Mouse (Mus musculus) forebrain, embryonic 10.5 days (tissue): ENCODE results near the gene Col24a1. TPM values are rescaled to one million over a fixed set of nuclear protein-coding genes. Genes with fewer than 3 reads are reported as not detected.

ENCODE experiments used
- DNase-seq: peaks from one replicate; pipeline ENCODE4 v3.0.0-alpha.2; 2017; ENCODE audit warnings: low spot score; ENCODE audit errors: extremely low spot score
- H3K27ac ChIP-seq: fragments of 300-500 bp; sonication (generic); 2 replicates; pipeline ENCODE4 v1.5.1; 2016; ENCODE audit warnings: mild to moderate bottlenecking
- H3K27me3 ChIP-seq: fragments of 300-500 bp; sonication (generic); 2 replicates; pipeline ENCODE4 v1.6.1; 2016; ENCODE audit warnings: mild to moderate bottlenecking; ENCODE audit not compliant: poor library complexity, severe bottlenecking
- H3K36me3 ChIP-seq: fragments of 300-500 bp; sonication (generic); replicated peaks from 2 replicates; pipeline ENCODE4 v1.6.1; 2016; ENCODE audit warnings: mild to moderate bottlenecking, moderate library complexity
- H3K4me1 ChIP-seq: fragments of 300-500 bp; sonication (generic); 2 replicates; pipeline ENCODE4 v1.6.1; 2016
- H3K4me3 ChIP-seq: fragments of 300-500 bp; sonication (generic); 2 replicates; pipeline ENCODE4 v1.5.1; 2016; ENCODE audit warnings: mild to moderate bottlenecking, moderate library complexity
- H3K9me3 ChIP-seq: fragments of 300-500 bp; sonication (generic); 2 replicates; pipeline ENCODE4 v1.6.1; 2016; ENCODE audit warnings: mild to moderate bottlenecking, moderate library complexity
- WGBS: fragments of 180-500 bp; shearing (Covaris S2); methylation state at CpG from one replicate; pipeline ENCODE4 v1.1.7; 2016; 5-methylcytosine and 5-hydroxymethylcytosine counted together
- polyA plus RNA-seq: library from polyadenylated mRNA; unstranded; fragments of >200 nt; fragmentation: Nextera tagmentation; extraction: Ambion mirVana; gene quantifications from 2 replicates; pipeline ENCODE4 v1.2.1, GENCODE M21; 2016

Gene Col24a1
- polyA plus RNA-seq, 1 experiment from 2014 or later, result 0.67 TPM

DNA sequence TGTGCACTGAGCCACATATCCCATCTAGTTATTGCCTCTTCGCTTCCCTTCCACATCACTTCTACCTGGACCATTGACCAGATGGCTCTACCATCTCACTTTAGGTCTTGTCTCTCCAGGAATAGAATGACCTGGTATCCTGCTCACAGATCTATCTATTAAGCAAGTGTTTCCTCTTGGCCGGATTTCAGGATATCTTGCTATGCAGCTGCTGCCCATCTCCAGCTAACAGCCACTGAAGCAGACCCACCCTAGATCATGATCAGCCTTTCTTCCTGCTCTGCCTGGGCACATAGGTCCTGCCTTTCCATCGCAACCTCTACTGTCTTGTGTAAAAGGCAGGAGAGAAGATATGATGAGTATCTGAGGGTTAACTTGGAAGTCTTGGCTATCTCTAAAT lies 84.0 kb downstream of the Col24a1 start:
- Histone ChIP-seq H3K27me3 (no peaks in the 10 kb centered on the region), H3K4me1 (no peaks in the 10 kb centered on the region), H3K27ac (no peak overlapping the region), H3K4me3 (no peak overlapping the region), H3K36me3 (no peaks in the 10 kb centered on the region), H3K9me3 (no peaks in the 10 kb centered on the region)
- no peak for DNase-seq
- WGBS, result 89% methylated on average over 3 of the region's 3 CpGs

DNA sequence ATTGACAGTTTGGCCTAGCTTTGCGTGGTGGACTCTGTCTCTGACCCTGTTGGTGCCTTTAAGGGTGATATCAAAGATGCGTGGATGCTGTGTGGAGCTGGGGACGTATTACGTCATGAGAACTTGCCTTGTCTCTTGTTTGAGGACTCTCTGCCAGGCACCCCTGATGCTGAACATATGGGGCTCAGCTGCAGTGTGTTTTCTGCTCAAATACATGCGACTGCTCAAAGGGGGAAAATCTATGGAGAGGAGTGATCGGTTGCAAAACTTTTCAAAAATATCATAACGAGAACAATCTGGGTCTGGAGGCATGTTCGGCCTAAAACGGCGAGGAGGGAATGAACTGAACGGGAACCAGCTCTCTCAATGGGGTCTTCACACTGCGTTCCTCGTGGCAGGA lies 90.8 kb downstream of the Col24a1 start:
- 86% methylated on average over 13 of the region's 13 CpGs for WGBS
- H3K4me1 ChIP-seq, result no peaks in the 10 kb centered on the region
- H3K27ac ChIP-seq, result no peak overlapping the region

DNA sequence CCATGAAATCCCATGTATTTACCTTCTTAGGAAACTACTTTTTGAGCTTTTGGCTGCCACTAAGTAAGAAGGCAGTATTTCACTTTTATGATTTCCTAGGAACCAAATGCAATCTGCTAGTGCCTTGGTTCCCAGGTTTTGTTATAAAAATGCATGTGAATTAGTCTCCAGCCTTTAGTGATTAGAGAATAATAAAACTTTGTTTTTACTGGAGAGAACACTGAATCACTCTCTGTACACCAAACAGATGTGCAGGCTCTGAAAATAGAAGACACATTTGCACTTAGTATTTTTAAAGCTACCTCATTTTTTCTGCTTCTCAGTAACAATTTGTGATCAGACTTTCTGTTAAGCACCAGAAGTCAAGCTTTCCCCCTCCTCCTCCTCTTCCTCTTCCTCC lies 94.2 kb downstream of the Col24a1 start:
- no peak overlapping the region for H3K27ac ChIP-seq
- H3K9me3 ChIP-seq, result no peaks in the 10 kb centered on the region
- H3K4me1 ChIP-seq, result no peaks in the 10 kb centered on the region
- H3K36me3 ChIP-seq, result no peaks in the 10 kb centered on the region
- H3K27me3 ChIP-seq, result no peaks in the 10 kb centered on the region
- no peak for DNase-seq
- H3K4me3 ChIP-seq, result no peak overlapping the region

More for the DNA sequence above, 90.8 kb downstream of the Col24a1 start:
- no peak for DNase-seq
- Histone ChIP-seq H3K27me3 (no peaks in the 10 kb centered on the region), H3K4me3 (no peak overlapping the region), H3K36me3 (no peaks in the 10 kb centered on the region), H3K9me3 (no peaks in the 10 kb centered on the region)

DNA sequence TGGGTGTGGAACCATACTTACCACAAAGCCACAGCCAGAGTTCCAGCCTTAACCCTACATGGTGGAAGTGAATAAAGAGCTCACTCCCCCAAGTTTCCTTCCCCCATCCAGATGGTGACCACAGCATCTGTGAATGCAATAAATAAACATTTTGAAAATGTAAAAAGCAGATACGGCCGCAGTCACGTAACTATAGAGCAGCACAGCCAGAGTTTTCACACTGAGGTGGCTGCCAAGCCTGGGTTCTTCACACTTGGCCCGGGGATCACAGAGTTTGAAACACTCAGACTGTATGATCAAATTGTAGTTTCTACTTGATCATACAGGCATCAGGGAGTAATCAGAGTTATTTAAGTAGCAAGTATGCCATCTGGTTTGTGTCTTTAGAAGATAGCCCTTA lies 98.4 kb downstream of the Col24a1 start:
- no peaks in the 10 kb centered on the region for H3K36me3 ChIP-seq
- no peak overlapping the region for H3K4me3 ChIP-seq
- H3K4me1 ChIP-seq, result no peaks in the 10 kb centered on the region
- H3K9me3 ChIP-seq, result no peaks in the 10 kb centered on the region
- DNase-seq, result no peak
- no peaks in the 10 kb centered on the region for H3K27me3 ChIP-seq
- H3K27ac ChIP-seq, result no peak overlapping the region
- 96% methylated on average over 4 of the region's 4 CpGs for WGBS

DNA sequence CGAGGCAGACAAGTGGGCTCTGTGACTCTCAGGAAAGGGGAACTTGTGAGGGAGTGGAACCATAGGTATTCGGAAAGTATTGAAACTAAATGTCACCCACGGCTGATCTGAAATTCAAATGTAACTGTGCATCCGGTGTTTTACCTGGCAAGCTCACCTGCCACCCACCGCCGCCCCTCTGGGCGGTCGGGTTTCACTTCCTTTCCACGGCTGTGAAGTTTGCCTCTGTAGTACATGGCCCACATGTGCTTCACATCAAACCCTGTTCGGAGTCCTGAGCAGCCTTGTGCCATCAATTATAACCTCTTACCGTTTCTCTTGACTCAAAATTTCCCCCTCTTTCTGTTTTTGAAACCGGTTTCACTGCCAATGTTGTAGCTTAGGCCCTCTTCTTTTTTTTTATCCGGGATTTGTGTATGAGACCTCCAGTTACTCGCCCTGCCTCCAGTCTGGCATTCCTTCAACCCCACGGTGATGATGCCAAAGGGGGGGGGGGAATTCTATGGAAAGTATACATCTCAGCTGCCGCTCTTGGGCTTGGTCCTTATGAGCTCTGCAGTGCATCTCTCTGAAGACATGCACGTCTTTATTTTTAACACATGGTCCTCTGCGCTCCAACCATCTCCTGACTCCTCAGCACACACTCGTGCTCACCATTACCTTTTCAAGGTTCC lies 99.9 kb downstream of the Col24a1 start:
- H3K27ac ChIP-seq, result no peak overlapping the region
- H3K9me3 ChIP-seq, result no peaks in the 10 kb centered on the region
- H3K36me3 ChIP-seq, result no peaks in the 10 kb centered on the region
- H3K27me3 ChIP-seq, result no peaks in the 10 kb centered on the region
- H3K4me3 ChIP-seq, result no peak overlapping the region
- WGBS, result 84% methylated on average over 19 of the region's 19 CpGs
- no peak for DNase-seq
- H3K4me1 ChIP-seq, result no peaks in the 10 kb centered on the region

DNA sequence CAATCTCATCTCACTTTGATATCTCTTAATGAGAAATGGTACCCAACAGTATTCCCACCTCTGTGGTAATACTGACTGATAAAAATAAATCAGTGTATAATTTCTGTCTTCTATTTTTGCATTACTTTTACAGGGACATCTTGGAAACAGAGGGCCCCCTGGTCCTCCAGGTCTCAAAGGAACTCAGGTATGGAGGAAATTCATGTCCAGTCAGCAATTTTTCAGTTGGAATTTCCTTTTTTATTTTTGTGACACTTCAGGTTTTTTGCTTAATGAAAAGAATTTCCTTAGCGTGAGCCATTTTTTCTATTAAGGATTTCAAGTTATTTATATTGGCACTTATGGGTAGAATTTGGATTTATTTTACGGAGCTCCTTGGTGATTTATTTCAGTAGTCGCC lies 106.9 kb downstream of the Col24a1 start:
- DNase-seq, result no peak
- no peaks in the 10 kb centered on the region for H3K36me3 ChIP-seq
- no peaks in the 10 kb centered on the region for H3K27me3 ChIP-seq
- WGBS, result 96% methylated on average over 3 of the region's 3 CpGs
- H3K9me3 ChIP-seq, result no peaks in the 10 kb centered on the region
- H3K4me3 ChIP-seq, result no peak overlapping the region
- H3K27ac ChIP-seq, result no peak overlapping the region
- peaks cover 8% of the 10 kb centered on the region; the same call in 1 of the 2 replicates for H3K4me1 ChIP-seq

DNA sequence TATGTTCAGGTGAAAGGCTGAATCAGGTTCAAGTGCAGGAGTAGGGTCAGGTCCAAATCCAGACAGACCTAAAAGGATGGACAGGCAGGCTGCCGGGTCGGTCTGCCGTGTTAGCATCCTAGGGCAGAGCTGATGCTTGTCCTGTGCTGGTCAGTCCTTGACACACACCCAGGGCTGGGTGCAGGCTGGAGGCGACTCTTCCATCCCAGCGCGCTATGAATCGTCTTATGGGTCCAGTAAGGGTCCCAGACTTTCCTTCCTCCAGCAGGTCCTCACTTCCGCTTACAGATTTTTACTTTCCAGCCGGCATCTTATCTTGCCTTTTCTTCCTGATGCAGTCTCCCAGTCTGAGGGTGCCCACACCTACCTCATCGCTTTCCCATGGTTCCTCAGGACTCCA lies 110.0 kb downstream of the Col24a1 start:
- no peak for DNase-seq
- Histone ChIP-seq H3K27ac (no peak overlapping the region), H3K9me3 (no peaks in the 10 kb centered on the region), H3K4me3 (no peak overlapping the region), H3K36me3 (no peaks in the 10 kb centered on the region), H3K4me1 (peaks cover 8% of the 10 kb centered on the region; the same call in 1 of the 2 replicates), H3K27me3 (no peaks in the 10 kb centered on the region)
- WGBS, result 88% methylated on average over 10 of the region's 10 CpGs

DNA sequence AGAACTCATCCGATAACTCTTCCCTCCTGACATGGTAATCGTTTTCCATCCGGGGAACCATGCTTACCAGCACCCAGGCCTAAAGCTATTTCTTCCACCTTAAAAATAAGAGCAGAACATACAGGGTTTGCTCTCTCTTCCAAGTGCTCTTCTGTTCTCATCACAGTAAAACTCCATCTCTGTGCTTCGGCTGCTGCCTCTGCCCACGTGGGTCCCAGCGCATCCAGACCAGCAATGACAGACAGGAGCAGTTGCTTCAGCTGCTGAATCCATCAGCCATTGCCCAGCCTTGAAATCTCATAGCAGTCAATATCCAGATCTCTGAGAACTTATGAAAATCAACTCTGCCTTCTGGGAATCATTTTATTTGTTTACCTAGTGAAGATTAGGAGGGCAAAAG lies 110.7 kb downstream of the Col24a1 start:
- no peaks in the 10 kb centered on the region for H3K27me3 ChIP-seq
- H3K36me3 ChIP-seq, result no peaks in the 10 kb centered on the region
- no peak overlapping the region for H3K4me3 ChIP-seq
- DNase-seq, result no peak
- no peak overlapping the region for H3K27ac ChIP-seq
- H3K9me3 ChIP-seq, result 0 out of 2 replicates have a peak, but pooled peaks cover under 1% of the 10 kb centered on the region
- H3K4me1 ChIP-seq, result peaks cover 8% of the 10 kb centered on the region; the same call in 1 of the 2 replicates
- 83% methylated on average over 6 of the region's 6 CpGs for WGBS

DNA sequence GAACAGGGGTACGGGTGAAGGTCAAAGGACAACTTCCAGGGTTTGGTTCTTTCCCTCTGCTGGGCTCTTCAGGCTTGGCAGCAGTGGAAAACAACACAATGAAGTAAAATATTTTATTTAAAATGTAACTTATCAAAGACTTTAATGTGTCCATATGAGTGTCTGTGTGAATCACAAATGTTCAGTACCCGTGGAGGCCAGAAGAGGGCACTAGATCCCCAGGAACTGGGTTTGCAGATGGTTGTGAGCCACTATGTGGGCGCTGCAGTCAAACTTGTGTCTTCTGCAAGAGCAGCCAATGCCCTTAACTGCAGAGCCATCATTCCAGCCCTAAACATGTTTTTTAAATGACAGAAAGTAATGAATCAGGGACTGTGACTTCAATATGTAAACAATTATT lies 115.8 kb downstream of the Col24a1 start:
- no peaks in the 10 kb centered on the region for H3K36me3 ChIP-seq
- H3K27ac ChIP-seq, result no peak overlapping the region
- H3K9me3 ChIP-seq, result peaks cover 3% of the 10 kb centered on the region; the same call in 1 of the 2 replicates
- 70% methylated on average over 3 of the region's 3 CpGs for WGBS
- no peak overlapping the region for H3K4me3 ChIP-seq
- no peak for DNase-seq
- no peaks in the 10 kb centered on the region for H3K27me3 ChIP-seq
- peaks cover under 1% of the 10 kb centered on the region; the same call in 1 of the 2 replicates for H3K4me1 ChIP-seq

DNA sequence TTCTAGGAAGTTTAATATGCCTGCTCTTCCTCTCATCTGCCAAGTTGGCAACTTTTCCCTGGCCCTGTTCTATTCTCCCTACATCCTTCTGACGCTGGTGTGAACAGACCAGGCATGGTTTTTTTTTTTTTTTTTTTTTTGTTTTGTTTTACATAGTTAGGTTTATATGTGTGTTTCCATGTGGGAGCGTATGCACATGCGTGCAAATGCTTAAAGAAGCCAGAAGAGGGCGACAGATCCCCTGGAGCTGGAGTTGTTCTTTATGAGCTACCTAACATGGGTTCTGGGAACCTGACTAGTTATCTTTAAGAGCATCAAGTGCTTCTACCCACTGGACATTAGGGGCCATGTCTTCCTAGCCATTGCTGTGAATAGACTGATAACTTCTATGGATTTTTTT lies 119.9 kb downstream of the Col24a1 start:
- no peak for DNase-seq
- Histone ChIP-seq H3K27me3 (no peaks in the 10 kb centered on the region), H3K9me3 (peaks cover 3% of the 10 kb centered on the region; the same call in 1 of the 2 replicates), H3K4me3 (no peak overlapping the region), H3K27ac (no peak overlapping the region), H3K4me1 (no peaks in the 10 kb centered on the region), H3K36me3 (no peaks in the 10 kb centered on the region)
- WGBS, result 35% methylated on average over 4 of the region's 4 CpGs

DNA sequence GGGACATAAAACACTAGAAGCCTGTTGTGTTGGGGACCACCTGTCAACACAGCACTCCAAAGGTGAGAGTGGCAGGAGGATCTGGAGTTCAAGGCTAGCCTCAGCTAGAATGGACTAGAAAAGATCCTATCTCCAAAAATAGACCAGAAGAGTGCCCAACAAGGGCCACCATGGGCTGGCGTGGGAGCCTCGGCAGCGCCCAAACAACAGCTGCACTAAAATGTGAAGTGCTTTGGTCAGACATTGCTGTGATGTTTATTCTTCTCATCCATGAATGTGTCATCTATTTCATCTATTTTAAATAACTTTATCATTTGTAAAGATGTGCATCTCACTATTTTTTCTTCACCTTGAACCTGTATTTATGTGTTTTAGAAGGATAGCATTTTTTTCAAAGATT lies 122.1 kb downstream of the Col24a1 start:
- no peaks in the 10 kb centered on the region for H3K36me3 ChIP-seq
- peaks cover 1% of the 10 kb centered on the region; the same call in 1 of the 2 replicates for H3K4me1 ChIP-seq
- no peaks in the 10 kb centered on the region for H3K9me3 ChIP-seq
- DNase-seq, result no peak
- no peak overlapping the region for H3K27ac ChIP-seq
- no peak overlapping the region for H3K4me3 ChIP-seq
- WGBS, result 92% methylated on average over 3 of the region's 3 CpGs
- H3K27me3 ChIP-seq, result no peaks in the 10 kb centered on the region

DNA sequence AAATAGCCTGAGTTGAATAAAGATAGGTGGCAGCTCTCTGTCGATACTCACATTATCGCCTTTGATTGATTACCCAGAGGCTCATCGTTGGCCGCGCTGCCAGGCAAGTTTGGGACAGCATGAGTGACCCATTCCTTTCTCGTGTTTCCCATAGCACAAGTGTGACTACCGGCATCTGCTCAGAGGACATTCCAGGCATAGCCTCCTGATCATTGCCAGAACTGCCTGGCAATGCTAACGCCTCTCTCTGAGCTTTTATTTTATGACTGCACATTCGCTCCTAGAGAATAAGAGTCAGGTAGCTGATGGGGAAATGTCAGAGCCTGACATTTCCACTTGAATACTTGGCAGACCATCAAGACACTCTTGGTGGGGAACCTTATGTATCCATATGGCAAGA lies 125.5 kb downstream of the Col24a1 start:
- Histone ChIP-seq H3K9me3 (no peaks in the 10 kb centered on the region), H3K27ac (no peak overlapping the region), H3K4me3 (no peak overlapping the region), H3K4me1 (peaks cover 3% of the 10 kb centered on the region; the same call in 1 of the 2 replicates), H3K36me3 (no peaks in the 10 kb centered on the region), H3K27me3 (no peaks in the 10 kb centered on the region)
- 88% methylated on average over 9 of the region's 9 CpGs for WGBS
- no peak for DNase-seq

DNA sequence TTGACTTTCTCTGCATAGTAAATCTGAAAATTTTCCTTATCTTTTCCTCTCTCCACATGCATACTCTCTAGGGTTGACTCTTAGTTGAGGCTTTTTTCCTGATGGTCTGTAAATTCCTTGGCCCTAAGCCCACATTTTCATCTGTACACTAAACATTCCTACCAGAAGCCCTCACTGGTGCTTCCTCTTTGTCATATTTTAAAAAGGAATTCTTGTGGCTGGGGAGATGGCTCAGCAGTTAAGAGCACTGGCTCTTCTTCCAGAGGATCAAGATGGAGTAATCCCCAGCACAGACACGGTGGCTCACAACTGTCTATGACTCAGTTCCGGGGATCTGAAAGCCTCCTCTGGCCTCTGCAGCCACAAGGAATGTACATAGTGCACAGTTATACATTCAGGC lies 128.1 kb downstream of the Col24a1 start:
- H3K27ac ChIP-seq, result no peak overlapping the region
- DNase-seq, result no peak
- H3K4me1 ChIP-seq, result peaks cover 3% of the 10 kb centered on the region; the same call in 1 of the 2 replicates
- no peaks in the 10 kb centered on the region for H3K27me3 ChIP-seq
- H3K9me3 ChIP-seq, result no peaks in the 10 kb centered on the region
- H3K4me3 ChIP-seq, result no peak overlapping the region
- 96% methylated on average over 2 of the region's 2 CpGs for WGBS
- H3K36me3 ChIP-seq, result no peaks in the 10 kb centered on the region
